Mouse (Mus musculus) midbrain, embryonic 16.5 days (tissue): ENCODE data around the gene Gm27021. TPM values are rescaled to one million over a fixed set of nuclear protein-coding genes. Genes with fewer than 3 reads are reported as not detected.

Source experiments
- ATAC-seq: fragments of 200-750 bp; cut with Nextera tagmentation; 2 replicates; pipeline ENCODE4 v1.8.0; 2017; ENCODE audit warnings: moderate TSS enrichment
- H3K27ac ChIP-seq: fragments of 300-500 bp; sonication (generic); 2 replicates; pipeline ENCODE4 v1.5.1; 2014; ENCODE audit warnings: mild to moderate bottlenecking, low read length, mixed read lengths
- H3K27me3 ChIP-seq: fragments of 300-500 bp; sonication (generic); 2 replicates; pipeline ENCODE4 v1.6.1; 2014; ENCODE audit warnings: low read depth, low read length, mixed read lengths; ENCODE audit not compliant: control insufficient read depth, insufficient read depth
- H3K36me3 ChIP-seq: fragments of 300-500 bp; sonication (generic); 2 replicates; pipeline ENCODE4 v1.6.1; 2014; ENCODE audit warnings: mild to moderate bottlenecking, low read length, moderate library complexity, mixed read lengths; ENCODE audit not compliant: control insufficient read depth, insufficient read depth
- H3K4me1 ChIP-seq: fragments of 300-500 bp; sonication (generic); 2 replicates; pipeline ENCODE4 v1.6.1; 2014; ENCODE audit warnings: mild to moderate bottlenecking, low read length, mixed read lengths; ENCODE audit not compliant: control insufficient read depth, insufficient read depth
- H3K4me2 ChIP-seq: fragments of 300-500 bp; sonication (generic); 2 replicates; pipeline ENCODE4 v1.6.1; 2014; ENCODE audit warnings: mild to moderate bottlenecking, low read length, mixed read lengths
- H3K4me3 ChIP-seq: fragments of 300-500 bp; sonication (generic); 2 replicates; pipeline ENCODE4 v1.5.1; 2014; ENCODE audit warnings: low read depth, mild to moderate bottlenecking, low read length, moderate library complexity, mixed read lengths
- H3K9ac ChIP-seq: fragments of 300-500 bp; sonication (generic); 2 replicates; pipeline ENCODE4 v1.6.1; 2014; ENCODE audit warnings: low read depth, low read length, mixed read lengths
- H3K9me3 ChIP-seq: fragments of 300-500 bp; sonication (generic); replicated peaks from 2 replicates; pipeline ENCODE4 v1.6.1; 2014; ENCODE audit warnings: mild to moderate bottlenecking, low read length, mixed read lengths; ENCODE audit not compliant: control insufficient read depth, poor library complexity, severe bottlenecking
- WGBS: fragments of 180-500 bp; shearing (Covaris S2); extraction: QIAGEN DNeasy Blood & Tissue Kit; methylation state at CpG from one replicate; pipeline ENCODE4 v1.1.7; 2014; 5-methylcytosine and 5-hydroxymethylcytosine counted together
- polyA plus RNA-seq: library from polyadenylated mRNA; unstranded; fragments of >200 nt; fragmentation: Nextera tagmentation; extraction: Ambion mirVana; gene quantifications from 2 replicates; pipeline ENCODE4 v1.2.1, GENCODE M21; 2015

Gene Gm27021
- polyA plus RNA-seq, 1 experiment from 2014 or later: 5.6 TPM

- H3K27ac ChIP-seq: no peak overlapping the region
- H3K4me2 ChIP-seq: no peak overlapping the region
- H3K36me3 ChIP-seq: peaks cover 63% of the 10 kb centered on the region
- no peaks in the 10 kb centered on the region for H3K27me3 ChIP-seq
- 84% methylated on average over 21 of the region's 21 CpGs for WGBS
- H3K4me1 ChIP-seq: no peaks in the 10 kb centered on the region
- no peak overlapping the region for H3K9ac ChIP-seq
- H3K9me3 ChIP-seq: no peaks in the 10 kb centered on the region
- H3K4me3 ChIP-seq: no peak overlapping the region
- no peak for ATAC-seq
Observed at GRCm38 (mm10) chr8:120572534-120572933, 95.3 kb downstream of the Gm27021 start.

- Histone ChIP-seq H3K4me1 (no peaks in the 10 kb centered on the region), H3K27me3 (no peaks in the 10 kb centered on the region), H3K27ac (no peak overlapping the region), H3K4me2 (no peak overlapping the region), H3K9ac (no peak overlapping the region), H3K36me3 (peaks cover 65% of the 10 kb centered on the region), H3K4me3 (no peak overlapping the region), H3K9me3 (no peaks in the 10 kb centered on the region)
- 78% methylated on average over 8 of the region's 8 CpGs for WGBS
- ATAC-seq: no peak
Observed at GRCm38 (mm10) chr8:120571561-120571960, 96.3 kb downstream of the Gm27021 start.

GRCm38 (mm10) chr8:120569939-120570715, 97.8 kb downstream of the Gm27021 start:
- WGBS: 59% methylated on average over 13 of the region's 13 CpGs
- Histone ChIP-seq H3K4me3 (no peak overlapping the region), H3K4me1 (peaks cover 4% of the 10 kb centered on the region), H3K27me3 (no peaks in the 10 kb centered on the region), H3K27ac (no peak overlapping the region), H3K36me3 (peaks cover 53% of the 10 kb centered on the region), H3K9me3 (no peaks in the 10 kb centered on the region), H3K4me2 (no peak overlapping the region), H3K9ac (no peak overlapping the region)
- no peak for ATAC-seq

- no peak overlapping the region for H3K4me3 ChIP-seq
- no peaks in the 10 kb centered on the region for H3K27me3 ChIP-seq
- H3K27ac ChIP-seq: no peak overlapping the region
- no peak overlapping the region for H3K9ac ChIP-seq
- H3K4me2 ChIP-seq: no peak overlapping the region
- no peaks in the 10 kb centered on the region for H3K9me3 ChIP-seq
- WGBS: 95% methylated on average over 17 of the region's 17 CpGs
- H3K36me3 ChIP-seq: peaks cover 47% of the 10 kb centered on the region
- ATAC-seq: no peak
- peaks cover 13% of the 10 kb centered on the region for H3K4me1 ChIP-seq
Observed at GRCm38 (mm10) chr8:120569123-120569522, 98.8 kb downstream of the Gm27021 start.

- no peak overlapping the region for H3K27ac ChIP-seq
- H3K9me3 ChIP-seq: no peaks in the 10 kb centered on the region
- 97% methylated on average over 37 of the region's 37 CpGs for WGBS
- H3K9ac ChIP-seq: no peak overlapping the region
- peaks cover 22% of the 10 kb centered on the region for H3K4me1 ChIP-seq
- no peak overlapping the region for H3K4me3 ChIP-seq
- ATAC-seq: no peak
- no peak overlapping the region for H3K4me2 ChIP-seq
- H3K27me3 ChIP-seq: no peaks in the 10 kb centered on the region
- peaks cover 42% of the 10 kb centered on the region for H3K36me3 ChIP-seq
Observed at GRCm38 (mm10) chr8:120568164-120568798, 99.6 kb downstream of the Gm27021 start.

- peaks cover 38% of the 10 kb centered on the region for H3K36me3 ChIP-seq
- H3K9me3 ChIP-seq: no peaks in the 10 kb centered on the region
- H3K27me3 ChIP-seq: no peaks in the 10 kb centered on the region
- H3K9ac ChIP-seq: no peak overlapping the region
- H3K4me2 ChIP-seq: no peak overlapping the region
- no peak overlapping the region for H3K4me3 ChIP-seq
- no peak for ATAC-seq
- peaks cover 27% of the 10 kb centered on the region for H3K4me1 ChIP-seq
- WGBS: 96% methylated on average over 17 of the region's 17 CpGs
- H3K27ac ChIP-seq: no peak overlapping the region
Observed at GRCm38 (mm10) chr8:120567731-120568130, 100.1 kb downstream of the Gm27021 start.

GRCm38 (mm10) chr8:120566681-120567080, 101.2 kb downstream of the Gm27021 start:
- 85% methylated on average over 8 of the region's 8 CpGs for WGBS
- peaks cover 36% of the 10 kb centered on the region for H3K36me3 ChIP-seq
- no peaks in the 10 kb centered on the region for H3K27me3 ChIP-seq
- no peak overlapping the region for H3K27ac ChIP-seq
- H3K9ac ChIP-seq: no peak overlapping the region
- peaks cover 35% of the 10 kb centered on the region for H3K4me1 ChIP-seq
- no peak overlapping the region for H3K4me2 ChIP-seq
- no peak for ATAC-seq
- no peak overlapping the region for H3K4me3 ChIP-seq
- H3K9me3 ChIP-seq: no peaks in the 10 kb centered on the region

GRCm38 (mm10) chr8:120565151-120565711, 102.6 kb downstream of the Gm27021 start:
- H3K36me3 ChIP-seq: peaks cover 26% of the 10 kb centered on the region
- no peaks in the 10 kb centered on the region for H3K27me3 ChIP-seq
- H3K4me3 ChIP-seq: no peak overlapping the region
- H3K4me1 ChIP-seq: peaks cover 48% of the 10 kb centered on the region
- ATAC-seq: no peak
- H3K4me2 ChIP-seq: no peak overlapping the region
- H3K27ac ChIP-seq: peak overlapping the region; percentile 65
- no peaks in the 10 kb centered on the region for H3K9me3 ChIP-seq
- WGBS: 10% methylated on average over 7 of the region's 7 CpGs
- peak overlapping the region; percentile 10; the same call in 1 of the 2 replicates for H3K9ac ChIP-seq
